Mouse (Mus musculus) liver, adult 2 months (tissue): ENCODE measurements around the gene Sorcs3. TPM values are rescaled to one million over a fixed set of nuclear protein-coding genes. Genes with fewer than 3 reads are reported as not detected.

Experiments used
- DNase-seq: peaks from one replicate; pipeline ENCODE4 v3.0.0-alpha.2; 2011; ENCODE audit warnings: low read depth, low spot score; ENCODE audit errors: extremely low read depth
- H3K27ac ChIP-seq: fragments of 200-500 bp; replicated peaks from 2 replicates; pipeline ENCODE4 v1.5.1; 2012; ENCODE audit warnings: low read depth, mild to moderate bottlenecking, control low read depth, inconsistent platforms, low read length; ENCODE audit not compliant: insufficient read depth
- H3K27me3 ChIP-seq: fragments of 200-500 bp; 2 replicates; pipeline ENCODE4 v1.6.1; 2012; ENCODE audit warnings: mild to moderate bottlenecking, moderate library complexity, low read length, inconsistent platforms; ENCODE audit not compliant: control insufficient read depth, insufficient read depth
- H3K36me3 ChIP-seq: fragments of 200-500 bp; 2 replicates; pipeline ENCODE4 v1.6.1; 2012; ENCODE audit warnings: low read length, inconsistent platforms; ENCODE audit not compliant: control insufficient read depth, insufficient read depth
- H3K4me1 ChIP-seq: fragments of 200-500 bp; 2 replicates; pipeline ENCODE4 v1.6.1; 2011; ENCODE audit warnings: low read length; ENCODE audit not compliant: control insufficient read depth, insufficient read depth
- H3K4me3 ChIP-seq: fragments of 200-500 bp; 2 replicates; pipeline ENCODE4 v1.5.1; 2011; ENCODE audit warnings: low read depth, mild to moderate bottlenecking, control low read depth, low read length, moderate library complexity; ENCODE audit not compliant: insufficient read depth
- H3K79me2 ChIP-seq: fragments of 200-500 bp; 2 replicates; pipeline ENCODE4 v1.6.1; 2012; ENCODE audit warnings: inconsistent platforms, mild to moderate bottlenecking, low read length, moderate library complexity; ENCODE audit not compliant: control insufficient read depth, insufficient read depth
- H3K9ac ChIP-seq: fragments of 200-500 bp; 2 replicates; pipeline ENCODE4 v1.6.1; 2012; ENCODE audit warnings: low read depth, mild to moderate bottlenecking, control low read depth, inconsistent platforms, low read length
- CTCF ChIP-seq: fragments of 200-500 bp; IDR thresholded peaks from 2 replicates; pipeline ENCODE4 v1.5.1; 2011; ENCODE audit warnings: low read depth, low read length, control low read depth
- POLR2A ChIP-seq: fragments of 200-500 bp; IDR thresholded peaks from 2 replicates; pipeline ENCODE4 v1.6.1; 2011; ENCODE audit warnings: low read length, control low read depth; ENCODE audit not compliant: insufficient read depth; ENCODE audit errors: extremely low read depth
- WGBS: fragments of 180-500 bp; shearing (Covaris S2); methylation state at CpG from one replicate; pipeline ENCODE4 v1.1.7; 2018; 5-methylcytosine and 5-hydroxymethylcytosine counted together
- polyA plus RNA-seq: library from polyadenylated mRNA; depleted of rRNA; stranded (reverse); fragments of >200 nt; gene quantifications from 2 replicates; pipeline ENCODE4 v1.2.3, GENCODE M21; 2012
- total RNA-seq: library from RNA; depleted of rRNA; stranded (reverse); fragments of >200 nt; gene quantifications from 2 replicates; pipeline ENCODE4 v1.2.3, GENCODE M21; 2014

Gene Sorcs3
- total and polyA plus RNA-seq, 2 experiments = 0.04 to 0.09 TPM

DNA sequence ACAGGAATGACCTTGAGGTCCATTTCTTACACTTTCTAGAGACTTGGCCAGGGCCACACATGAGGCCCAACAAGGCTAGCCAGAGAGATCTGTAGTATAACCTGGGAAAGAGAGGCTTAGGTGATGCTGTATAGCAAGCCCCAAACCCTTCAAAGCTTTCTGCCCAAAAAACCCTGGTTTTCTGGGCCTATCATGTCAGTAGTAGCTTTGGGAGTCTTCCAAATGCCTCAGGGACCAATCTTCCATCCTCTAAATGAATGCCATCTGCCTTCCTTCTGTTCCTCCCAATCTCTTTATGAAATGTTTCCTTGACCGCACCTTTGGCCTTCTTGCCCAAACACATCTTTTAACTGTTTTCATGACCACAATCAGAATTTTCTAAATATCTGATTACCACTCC is 474.1 kb downstream of the Sorcs3 start:
- DNase-seq = no peak
- H3K79me2 ChIP-seq = no peaks in the 10 kb centered on the region
- H3K4me1 ChIP-seq = no peaks in the 10 kb centered on the region
- no peak overlapping the region for H3K27ac ChIP-seq
- no peak overlapping the region for H3K9ac ChIP-seq
- no peak overlapping the region for H3K4me3 ChIP-seq
- H3K27me3 ChIP-seq = no peaks in the 10 kb centered on the region
- no peak for TF ChIP-seq CTCF
- TF ChIP-seq POLR2A = no peak
- 95% methylated on average over 1 of the region's 1 CpGs for WGBS
- no peaks in the 10 kb centered on the region for H3K36me3 ChIP-seq

DNA sequence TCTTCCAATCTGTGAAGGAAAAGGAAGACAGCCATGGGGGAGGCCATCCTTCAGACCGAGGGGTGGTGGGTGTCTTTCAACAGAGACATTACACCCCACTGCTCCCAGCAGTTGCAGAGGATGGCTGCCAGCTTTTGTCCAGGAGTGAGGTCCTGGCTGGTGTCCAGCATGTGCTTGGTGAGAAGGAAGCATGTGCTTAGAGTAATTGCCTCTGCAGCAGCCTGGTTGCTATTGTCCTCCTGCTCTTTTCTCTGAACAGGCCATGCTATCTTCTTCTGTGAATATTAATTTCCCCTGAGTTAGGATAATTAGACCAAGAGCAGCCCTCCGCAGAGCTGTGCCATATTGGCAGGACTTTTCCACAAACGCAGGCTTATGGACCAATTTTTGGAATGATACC is 476.7 kb downstream of the Sorcs3 start:
- Histone ChIP-seq H3K27me3 (no peaks in the 10 kb centered on the region), H3K27ac (no peak overlapping the region), H3K36me3 (no peaks in the 10 kb centered on the region), H3K4me3 (no peak overlapping the region), H3K9ac (no peak overlapping the region), H3K79me2 (no peaks in the 10 kb centered on the region), H3K4me1 (no peaks in the 10 kb centered on the region)
- WGBS = 83% methylated on average over 3 of the region's 3 CpGs
- no peak for DNase-seq
- TF ChIP-seq CTCF (no peak), POLR2A (no peak)

- DNase-seq = no peak
- Histone ChIP-seq H3K27me3 (no peaks in the 10 kb centered on the region), H3K79me2 (no peaks in the 10 kb centered on the region), H3K27ac (no peak overlapping the region), H3K4me1 (no peaks in the 10 kb centered on the region), H3K9ac (no peak overlapping the region), H3K4me3 (no peak overlapping the region), H3K36me3 (no peaks in the 10 kb centered on the region)
- TF ChIP-seq CTCF (no peak), POLR2A (no peak)
- WGBS = 84% methylated on average over 2 of the region's 2 CpGs
Observed at GRCm38 (mm10) chr19:48686369-48686768, 480.5 kb downstream of the Sorcs3 start.

GRCm38 (mm10) chr19:48700111-48700658 is 494.4 kb downstream of the Sorcs3 start:
- 41% methylated on average over 6 of the region's 6 CpGs for WGBS
- Histone ChIP-seq H3K4me1 (peaks cover 13% of the 10 kb centered on the region), H3K9ac (no peak overlapping the region), H3K4me3 (no peak overlapping the region), H3K27ac (no peak overlapping the region), H3K36me3 (no peaks in the 10 kb centered on the region), H3K27me3 (no peaks in the 10 kb centered on the region), H3K79me2 (no peaks in the 10 kb centered on the region)
- no peak for TF ChIP-seq CTCF
- no peak for TF ChIP-seq POLR2A
- DNase-seq = peak; percentile 95

DNA sequence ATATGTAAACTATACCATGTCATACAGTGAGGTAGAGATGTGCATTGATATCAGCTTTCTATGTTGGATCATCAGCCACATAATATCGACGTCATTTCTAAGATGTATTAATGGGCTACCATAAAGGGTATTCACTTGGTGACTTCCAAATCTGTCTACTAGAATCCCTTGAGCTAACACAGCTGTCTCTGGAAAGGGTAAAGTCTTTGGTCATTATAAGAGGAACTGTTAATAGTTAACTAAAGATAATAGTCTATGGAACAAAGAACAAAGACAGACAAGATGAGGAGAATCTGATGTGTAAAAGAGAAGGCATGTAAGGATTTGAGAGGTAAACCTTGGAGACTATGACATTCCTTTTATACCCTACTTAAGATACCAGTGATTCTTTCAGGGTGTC is 497.9 kb downstream of the Sorcs3 start:
- Histone ChIP-seq H3K27ac (no peak overlapping the region), H3K79me2 (no peaks in the 10 kb centered on the region), H3K9ac (no peak overlapping the region), H3K4me1 (peaks cover 13% of the 10 kb centered on the region), H3K4me3 (no peak overlapping the region), H3K27me3 (no peaks in the 10 kb centered on the region), H3K36me3 (no peaks in the 10 kb centered on the region)
- DNase-seq = peak; percentile 57
- 70% methylated on average over 2 of the region's 2 CpGs for WGBS
- TF ChIP-seq POLR2A (no peak), CTCF (no peak)

DNA sequence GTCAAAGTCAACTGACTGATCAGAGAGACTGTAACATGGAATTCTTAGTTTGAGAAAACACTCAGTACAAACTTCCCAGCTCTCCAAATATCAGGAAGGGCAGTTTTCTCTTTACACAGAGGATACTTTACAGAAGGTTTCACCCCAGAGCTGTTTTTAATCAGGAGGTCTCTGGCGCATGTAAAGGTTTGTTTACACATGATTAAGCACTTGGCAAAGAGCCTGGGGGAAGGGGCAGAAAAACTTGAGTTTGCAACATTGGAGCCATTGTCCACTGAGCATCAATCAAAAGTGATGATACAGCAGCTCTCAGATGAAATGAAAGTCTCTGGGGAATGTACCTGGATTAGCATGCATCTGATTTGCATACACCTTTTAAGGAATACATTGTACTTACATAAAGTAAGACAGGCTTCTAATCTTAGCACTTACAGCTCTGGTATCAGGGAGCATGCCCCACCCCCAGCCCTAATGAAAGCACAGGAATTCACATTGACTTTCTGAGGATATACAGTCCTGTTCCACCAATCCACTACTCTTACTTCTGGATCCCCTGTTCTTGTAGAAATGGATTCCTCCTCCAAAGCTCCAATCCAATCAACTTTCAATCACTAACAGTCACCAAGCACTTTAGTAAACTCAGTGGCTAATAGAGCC is 500.6 kb downstream of the Sorcs3 start:
- Histone ChIP-seq H3K27ac (no peak overlapping the region), H3K4me3 (no peak overlapping the region), H3K4me1 (peaks cover 7% of the 10 kb centered on the region), H3K9ac (no peak overlapping the region), H3K36me3 (no peaks in the 10 kb centered on the region), H3K79me2 (no peaks in the 10 kb centered on the region), H3K27me3 (no peaks in the 10 kb centered on the region)
- WGBS = 14% methylated on average over 1 of the region's 1 CpGs
- TF ChIP-seq POLR2A (no peak), CTCF (no peak)
- DNase-seq = peak; percentile 59
